Mouse (Mus musculus) heart, embryonic 14.5 days (tissue): Measurements from ENCODE around the gene Nubp2. TPM values are rescaled to one million over a fixed set of nuclear protein-coding genes. Genes with fewer than 3 reads are reported as not detected.
A peak's percentile ranks its signal among the peaks of the same experiment; 100 is the strongest.

ENCODE experiments used
- ATAC-seq: fragments of 200-750 bp; cut with Nextera tagmentation; 2 replicates; pipeline ENCODE4 v1.8.0; 2017; ENCODE audit warnings: low read depth, moderate TSS enrichment; ENCODE audit not compliant: insufficient number of reproducible peaks, insufficient read depth, low FRiP score
- H3K27ac ChIP-seq, 2 experiments: fragments of 200-500 bp in 1 of 2; fragments of 300-500 bp in 1 of 2; sonication (generic) in 1 of 2; replicated peaks in 1 of 2; 2 replicates each; pipeline ENCODE4 v1.5.1; 2012 to 2014; ENCODE audit warnings: low read depth in 2 of 2, low read length in 2 of 2, control low read depth in 1 of 2, mild to moderate bottlenecking in 1 of 2, mixed read lengths in 1 of 2; ENCODE audit not compliant: control insufficient read depth in 1 of 2, insufficient read depth in 1 of 2
- H3K27me3 ChIP-seq: fragments of 300-500 bp; sonication (generic); 2 replicates; pipeline ENCODE4 v1.6.1; 2014; ENCODE audit warnings: mild to moderate bottlenecking, low read length, control low read depth; ENCODE audit not compliant: control insufficient read depth, insufficient read depth
- H3K36me3 ChIP-seq: fragments of 300-500 bp; sonication (generic); 2 replicates; pipeline ENCODE4 v1.6.1; 2014; ENCODE audit warnings: mild to moderate bottlenecking, control low read depth, low read length, mixed read lengths; ENCODE audit not compliant: control insufficient read depth, insufficient read depth
- H3K4me1 ChIP-seq, 2 experiments: fragments of 200-500 bp in 1 of 2; fragments of 300-500 bp in 1 of 2; sonication (generic) in 1 of 2; 2 replicates each; pipeline ENCODE4 v1.6.1; 2012 to 2014; ENCODE audit warnings: low read length in 2 of 2, control low read depth in 1 of 2, mixed read lengths in 1 of 2; ENCODE audit not compliant: control insufficient read depth in 2 of 2, insufficient read depth in 2 of 2
- H3K4me2 ChIP-seq: fragments of 300-500 bp; sonication (generic); 2 replicates; pipeline ENCODE4 v1.6.1; 2014; ENCODE audit warnings: mild to moderate bottlenecking, low read length
- H3K4me3 ChIP-seq, 2 experiments: fragments of 200-500 bp in 1 of 2; fragments of 300-500 bp in 1 of 2; sonication (generic) in 1 of 2; 2 replicates each; pipeline ENCODE4 v1.5.1; 2012 to 2014; ENCODE audit warnings: low read length in 2 of 2, mild to moderate bottlenecking in 2 of 2, control low read depth in 1 of 2, low read depth in 1 of 2, moderate library complexity in 1 of 2; ENCODE audit not compliant: control insufficient read depth in 1 of 2, insufficient read depth in 1 of 2
- H3K9ac ChIP-seq: fragments of 300-500 bp; sonication (generic); 2 replicates; pipeline ENCODE4 v1.6.1; 2014; ENCODE audit warnings: mild to moderate bottlenecking, low read length
- H3K9me3 ChIP-seq: fragments of 300-500 bp; sonication (generic); 2 replicates; pipeline ENCODE4 v1.6.1; 2016; ENCODE audit warnings: low read length, control low read depth; ENCODE audit not compliant: control insufficient read depth
- WGBS: fragments of 180-500 bp; shearing (Covaris S2); extraction: QIAGEN DNeasy Blood & Tissue Kit; methylation state at CpG from one replicate; pipeline ENCODE4 v1.1.7; 2014; 5-methylcytosine and 5-hydroxymethylcytosine counted together
- polyA plus RNA-seq: library from polyadenylated mRNA; unstranded; fragments of >200 nt; fragmentation: Nextera tagmentation; extraction: Ambion mirVana; gene quantifications from 2 replicates; pipeline ENCODE4 v1.2.1, GENCODE M21; 2014

The Nubp2 gene
- polyA plus RNA-seq, 1 experiment from 2014 or later, result 37.8 TPM

- Histone ChIP-seq H3K4me1 (peaks cover 13 to 34% of the 10 kb centered on the region in 2 experiments), H3K27me3 (no peaks in the 10 kb centered on the region), H3K9me3 (no peaks in the 10 kb centered on the region), H3K4me3 (peak overlapping the region; percentile 69 to 81), H3K27ac (peak overlapping the region; percentile 68 to 84), H3K36me3 (peaks cover 70% of the 10 kb centered on the region), H3K9ac (peak overlapping the region; percentile 91), H3K4me2 (peak overlapping the region; percentile 72)
- 9% methylated on average over 31 of the region's 31 CpGs for WGBS
- ATAC-seq, result no peak
Measured at GRCm38 (mm10) chr17:24894061-24894994, 8.2 kb upstream of the Nubp2 start.

GRCm38 (mm10) chr17:24893276-24893675 is 7.1 kb upstream of the Nubp2 start:
- no peak overlapping the region for H3K9ac ChIP-seq

GRCm38 (mm10) chr17:24892785-24893184 is 6.6 kb upstream of the Nubp2 start:
- H3K27ac ChIP-seq, result no peak overlapping the region
- no peak overlapping the region for H3K9ac ChIP-seq
- H3K36me3 ChIP-seq, result peaks cover 70% of the 10 kb centered on the region
- WGBS, result 89% methylated on average over 12 of the region's 12 CpGs
- H3K4me2 ChIP-seq, result no peak overlapping the region
- no peaks in the 10 kb centered on the region for H3K9me3 ChIP-seq
- no peak for ATAC-seq
- H3K27me3 ChIP-seq, result no peaks in the 10 kb centered on the region
- no peak overlapping the region for H3K4me3 ChIP-seq
- peaks cover 14 to 27% of the 10 kb centered on the region in 2 experiments for H3K4me1 ChIP-seq

More at GRCm38 (mm10) chr17:24893276-24893675, 7.1 kb upstream of the Nubp2 start:
- WGBS, result 95% methylated on average over 2 of the region's 2 CpGs
- H3K36me3 ChIP-seq, result peaks cover 70% of the 10 kb centered on the region
- H3K9me3 ChIP-seq, result no peaks in the 10 kb centered on the region
- H3K4me3 ChIP-seq, result no peak overlapping the region
- no peak overlapping the region for H3K27ac ChIP-seq
- ATAC-seq, result no peak
- H3K4me2 ChIP-seq, result no peak overlapping the region
- H3K4me1 ChIP-seq, result peaks cover 13 to 27% of the 10 kb centered on the region in 2 experiments
- no peaks in the 10 kb centered on the region for H3K27me3 ChIP-seq

- Histone ChIP-seq H3K27ac (no peak overlapping the region), H3K9me3 (no peaks in the 10 kb centered on the region), H3K4me3 (no peak overlapping the region), H3K27me3 (no peaks in the 10 kb centered on the region), H3K36me3 (peaks cover 62% of the 10 kb centered on the region), H3K9ac (no peak overlapping the region), H3K4me2 (no peak overlapping the region), H3K4me1 (peaks cover 14 to 26% of the 10 kb centered on the region in 2 experiments)
- 82% methylated on average over 12 of the region's 13 CpGs for WGBS
- no peak for ATAC-seq
Measured at GRCm38 (mm10) chr17:24891321-24891720, 5.2 kb upstream of the Nubp2 start.

- WGBS, result 87% methylated on average over 19 of the region's 19 CpGs
- Histone ChIP-seq H3K4me3 (no peak overlapping the region), H3K27me3 (no peaks in the 10 kb centered on the region), H3K27ac (no peak overlapping the region), H3K9me3 (no peaks in the 10 kb centered on the region), H3K4me2 (no peak overlapping the region), H3K9ac (no peak overlapping the region), H3K36me3 (peaks cover 62% of the 10 kb centered on the region), H3K4me1 (peaks cover 15 to 23% of the 10 kb centered on the region in 2 experiments)
- no peak for ATAC-seq
Measured at GRCm38 (mm10) chr17:24890151-24891092, 4.3 kb upstream of the Nubp2 start.

- no peak overlapping the region for H3K4me2 ChIP-seq
Measured at GRCm38 (mm10) chr17:24888862-24889261, 2.7 kb upstream of the Nubp2 start.

More at GRCm38 (mm10) chr17:24888862-24889261, 2.7 kb upstream of the Nubp2 start:
- H3K36me3 ChIP-seq, result peaks cover 68% of the 10 kb centered on the region
- no peak overlapping the region for H3K27ac ChIP-seq
- no peaks in the 10 kb centered on the region for H3K9me3 ChIP-seq
- no peak overlapping the region for H3K4me3 ChIP-seq
- H3K4me1 ChIP-seq, result peaks cover 11 to 21% of the 10 kb centered on the region in 2 experiments
- H3K27me3 ChIP-seq, result no peaks in the 10 kb centered on the region
- no peak for ATAC-seq
- 93% methylated on average over 3 of the region's 3 CpGs for WGBS
- H3K9ac ChIP-seq, result no peak overlapping the region
